Mouse (Mus musculus) gastrocnemius, adult 8-10 months (tissue): ENCODE results near the gene Nfe2. TPM values are rescaled to one million over a fixed set of nuclear protein-coding genes. Genes with fewer than 3 reads are reported as not detected.
A peak's percentile ranks its signal among the peaks of the same experiment; 100 is the strongest.

Experiments used
- DNase-seq, 2 experiments: peaks; one replicate each; pipeline ENCODE4 v3.0.0; 2022; ENCODE audit warnings: low spot score in 2 of 2
- microRNA-seq: library from miRNA; unstranded; fragments of <30 nt; microRNA quantifications from one replicate; pipeline ENCODE4 v1.2.0, GENCODE M21; 2022
- total RNA-seq, 4 experiments: library from RNA; stranded (reverse); gene quantifications; 2 replicates each; pipeline ENCODE4 v1.2.4; 2022

Nfe2 gene
- total RNA-seq, 4 experiments from 2014 or later = not detected

GRCm38 (mm10) chr15:103221386-103221785 is 36.8 kb downstream of the Nfe2 start:
- no peak for DNase-seq

GRCm38 (mm10) chr15:103220785-103221184 is 37.4 kb downstream of the Nfe2 start:
- DNase-seq = no peak

GRCm38 (mm10) chr15:103216052-103216451 is 42.2 kb downstream of the Nfe2 start:
- DNase-seq = no peak

- peak; percentile 73 to 74 for DNase-seq
These were observed 43.0 kb downstream of the Nfe2 start for GRCm38 (mm10) chr15:103214971-103215907.

GRCm38 (mm10) chr15:103214149-103214548 is 44.1 kb downstream of the Nfe2 start:
- no peak for DNase-seq

- DNase-seq = no peak
These were observed 53.0 kb downstream of the Nfe2 start for GRCm38 (mm10) chr15:103205156-103205555.

GRCm38 (mm10) chr15:103202088-103202793 is 56.0 kb downstream of the Nfe2 start:
- DNase-seq = no peak

Small RNA genes lying within 50 kb of the gene (microRNA-seq; reads per million reads assigned to microRNA genes)
- 70.7 reads per million, percentile 45 among the genes with 10 or more reads in this experiment for gene Mir148b

Other genes starting within 250 kb of the Nfe2 start
- gene Hoxc4, start 239.5 kb downstream of the Nfe2 start, total RNA-seq = 1 to 10 TPM; 4.6 to 5.6 (median 4.7) TPM
- gene Smug1, start 91.3 kb downstream of the Nfe2 start, total RNA-seq = 10 to 100 TPM in 3 of 4 experiments, 1 to 10 TPM in 1; 10.0 to 19.3 (median 12.3) TPM
- gene Cbx5, start 18.6 kb downstream of the Nfe2 start, total RNA-seq = 10 to 100 TPM; 25.0 to 34.2 (median 28.9) TPM
- 100 to 1,000 TPM in 1 of 4 experiments, 10 to 100 TPM in 3; 82.7 to 111 (median 89.3) TPM for gene Hnrnpa1, start 18.0 kb downstream of the Nfe2 start, total RNA-seq
- 10 to 100 TPM; 34.7 to 39.4 (median 35.6) TPM for gene Copz1, start 14.3 kb upstream of the Nfe2 start, total RNA-seq
- gene Gpr84, start 52.2 kb upstream of the Nfe2 start, total RNA-seq = not detected
- gene Zfp385a, start 81.7 kb upstream of the Nfe2 start, total RNA-seq = 1 to 10 TPM; 5.7 to 6.4 (median 5.9) TPM
- gene Itga5, start 108.4 kb upstream of the Nfe2 start, total RNA-seq = 1 to 10 TPM; 4.0 to 4.9 (median 4.5) TPM
- not detected for gene Gtsf1, start 172.1 kb upstream of the Nfe2 start, total RNA-seq
- gene Gtsf2, start 190.1 kb upstream of the Nfe2 start, total RNA-seq = not detected
- 1 to 10 TPM in 1 of 4 experiments, under 1 TPM in 3; 0.27 to 1.0 (median 0.63) TPM for gene Nckap1l, start 195.4 kb upstream of the Nfe2 start, total RNA-seq
- under 1 TPM; 0.41 to 0.52 (median 0.46) TPM for gene Pde1b, start 244.6 kb upstream of the Nfe2 start, total RNA-seq